Mouse (Mus musculus): ENCODE measurements around the gene Uba52.

The Uba52 gene

DNA sequence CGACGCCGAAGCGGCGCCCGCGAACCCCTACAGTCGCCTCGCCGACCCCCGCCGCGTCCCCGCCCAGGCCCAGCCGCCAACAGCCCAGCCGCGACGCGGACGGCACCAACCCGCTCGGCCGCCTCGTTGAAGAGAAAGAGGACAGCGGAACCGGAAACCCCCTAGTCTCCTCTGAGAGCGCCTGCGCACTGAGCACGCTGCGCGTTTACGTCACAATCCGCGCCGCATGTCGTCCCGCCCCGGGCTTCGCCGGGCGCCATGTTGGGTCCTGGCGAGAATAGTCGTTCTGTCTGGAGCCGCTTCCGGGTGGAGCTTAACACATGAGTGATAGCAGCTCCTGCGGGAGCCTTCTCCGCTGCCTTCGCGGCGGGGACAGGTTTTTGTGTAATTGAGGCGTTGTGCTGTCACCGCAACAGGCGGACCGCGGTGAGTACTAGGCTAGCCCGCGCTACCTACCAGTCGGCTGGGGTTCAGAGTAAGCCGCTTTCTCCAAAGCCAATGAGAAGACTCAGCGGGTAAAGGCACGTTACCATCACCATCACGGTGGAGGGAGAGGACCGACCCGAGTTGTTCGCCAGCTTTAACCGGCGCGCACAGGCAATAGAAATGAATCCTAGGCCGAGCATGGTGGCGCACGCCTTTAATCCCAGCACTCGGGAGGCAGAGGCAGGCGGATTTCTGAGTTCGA, at the start of gene Uba52:
Uba52 (minus strand) TSS at position 574 of the 688 bp plus-strand sequence.
- DNase-seq, result peak; percentile 98

DNA sequence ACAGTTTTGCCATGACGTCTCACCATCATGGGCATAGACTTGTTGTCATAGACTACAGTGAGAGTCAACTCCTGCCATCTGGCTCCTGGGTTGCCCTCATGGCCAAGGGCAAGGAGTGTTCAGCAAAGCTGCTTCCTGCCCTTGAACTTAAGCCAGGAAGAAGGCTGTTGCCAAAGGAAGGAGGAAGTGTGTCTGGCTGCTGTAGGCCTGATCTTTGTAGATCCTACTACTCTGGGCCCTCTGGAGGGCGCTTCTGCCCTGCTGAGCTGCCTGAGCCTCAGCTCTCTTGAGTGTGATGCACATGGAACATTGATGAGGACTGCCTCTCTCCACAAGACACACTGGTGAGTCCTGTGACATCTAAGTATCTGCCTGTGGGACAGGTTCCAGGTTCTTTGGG, 49.5 kb upstream of the Uba52 start:
- peak; percentile 85 for DNase-seq

DNA sequence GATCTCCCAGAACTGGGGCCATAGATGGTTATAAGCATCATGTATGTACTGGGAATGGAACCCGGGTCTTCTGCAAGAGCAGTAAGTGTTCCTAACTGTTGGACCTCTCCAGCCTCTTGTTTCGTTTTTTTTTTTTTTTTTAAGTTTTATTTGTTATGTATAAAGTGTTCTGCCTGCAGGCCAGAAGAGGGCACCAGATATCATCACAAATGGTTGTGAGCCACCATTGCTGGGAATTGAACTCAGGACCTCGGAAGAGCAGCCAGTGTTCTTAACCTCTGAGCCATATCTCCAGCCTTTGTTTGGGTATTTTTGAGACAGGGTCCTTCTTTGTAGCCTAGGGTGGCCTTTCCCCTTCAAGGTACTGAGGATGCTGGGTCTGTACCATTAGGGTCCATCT, 48.4 kb upstream of the Uba52 start:
- DNase-seq, result no peak

DNA sequence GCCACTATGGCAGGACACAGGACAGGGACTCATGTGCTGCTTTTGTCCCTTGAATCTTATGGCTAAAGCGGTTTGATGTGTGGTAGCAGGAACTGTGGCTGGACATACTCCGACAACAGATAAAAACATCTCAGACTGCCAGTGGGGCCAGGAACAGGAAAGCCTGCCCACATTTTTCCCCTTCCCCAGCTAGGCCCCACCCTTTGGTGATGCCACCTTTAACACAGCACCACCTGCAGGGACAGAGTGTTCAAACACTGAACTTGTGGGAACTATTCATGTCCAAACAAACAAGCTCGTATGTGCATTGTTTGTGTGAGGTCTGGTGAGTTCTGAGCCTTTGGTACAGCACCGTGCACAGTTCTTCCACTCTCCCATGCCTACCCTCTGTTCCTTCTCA, 47.7 kb upstream of the Uba52 start:
- DNase-seq, result peak; percentile 54

DNA sequence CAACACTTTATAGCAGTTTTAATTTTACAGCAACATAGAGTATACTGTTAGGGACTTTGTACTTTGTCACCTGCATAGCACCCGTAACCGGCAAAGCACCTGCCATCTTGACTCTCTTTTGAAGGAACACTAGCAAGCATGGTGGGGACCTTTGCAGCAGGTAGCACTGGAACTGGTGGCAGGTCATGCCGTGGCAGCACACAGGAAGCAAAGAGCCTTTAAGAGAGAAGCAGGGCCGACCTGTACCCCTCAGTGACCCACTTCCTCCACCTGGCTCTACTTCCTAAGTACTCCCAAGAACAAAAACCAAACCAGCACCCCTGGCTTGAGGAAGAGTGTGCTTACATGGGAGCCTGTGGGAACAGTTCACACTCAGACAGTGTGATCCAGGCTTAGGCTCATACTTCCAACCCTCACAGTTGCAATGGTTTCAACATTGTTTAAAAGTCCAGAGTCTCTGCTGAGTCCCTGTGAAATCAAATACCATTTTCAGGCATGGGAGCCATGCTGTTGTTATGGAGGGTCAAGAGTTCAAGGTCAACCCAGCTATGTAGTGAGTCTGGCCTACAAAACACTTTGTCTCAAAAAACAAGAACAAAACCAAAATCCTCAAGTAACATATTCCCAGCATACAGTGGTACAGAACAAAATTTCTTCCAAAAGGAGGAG, 44.6 kb upstream of the Uba52 start:
- DNase-seq, result no peak

DNA sequence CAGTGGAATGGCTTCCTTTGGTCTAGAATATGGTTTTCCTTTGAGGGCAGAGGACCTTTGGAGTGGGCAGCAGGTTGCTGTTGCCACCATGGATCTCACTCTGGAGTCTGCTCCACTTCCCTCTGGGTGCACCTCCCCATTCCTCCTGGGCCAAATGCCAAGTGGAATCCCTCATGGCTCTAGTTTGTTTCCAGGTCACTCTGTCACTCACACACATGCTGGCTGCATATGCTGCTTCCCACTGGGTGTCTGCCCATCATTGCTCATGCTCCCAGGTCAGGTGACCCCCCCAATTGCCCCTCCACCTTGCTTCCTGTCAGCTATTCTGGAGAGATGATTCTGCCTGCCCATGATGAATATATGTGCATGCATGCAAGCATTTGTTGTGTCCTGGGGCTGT, 43.1 kb upstream of the Uba52 start:
- peak; percentile 82 for DNase-seq

DNA sequence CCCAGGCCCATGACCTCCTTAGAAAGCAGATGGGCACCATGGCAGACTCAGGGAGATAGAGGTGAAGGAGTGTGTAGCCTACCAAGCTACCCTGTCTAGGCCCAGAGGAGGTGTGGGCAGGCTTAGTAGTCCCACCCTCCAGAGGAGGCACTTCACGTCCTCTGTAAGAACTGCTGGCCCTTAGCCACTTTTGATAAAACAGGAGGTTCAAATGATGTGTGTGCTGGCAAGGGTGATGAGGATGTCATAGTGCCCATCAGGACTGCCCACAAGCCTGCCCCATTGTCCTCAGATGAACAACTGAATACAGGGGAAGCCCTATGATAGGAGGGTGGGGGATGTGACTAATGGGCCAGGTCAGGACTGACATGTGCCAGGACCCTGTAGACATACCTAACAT, 42.2 kb upstream of the Uba52 start:
- no peak for DNase-seq

DNA sequence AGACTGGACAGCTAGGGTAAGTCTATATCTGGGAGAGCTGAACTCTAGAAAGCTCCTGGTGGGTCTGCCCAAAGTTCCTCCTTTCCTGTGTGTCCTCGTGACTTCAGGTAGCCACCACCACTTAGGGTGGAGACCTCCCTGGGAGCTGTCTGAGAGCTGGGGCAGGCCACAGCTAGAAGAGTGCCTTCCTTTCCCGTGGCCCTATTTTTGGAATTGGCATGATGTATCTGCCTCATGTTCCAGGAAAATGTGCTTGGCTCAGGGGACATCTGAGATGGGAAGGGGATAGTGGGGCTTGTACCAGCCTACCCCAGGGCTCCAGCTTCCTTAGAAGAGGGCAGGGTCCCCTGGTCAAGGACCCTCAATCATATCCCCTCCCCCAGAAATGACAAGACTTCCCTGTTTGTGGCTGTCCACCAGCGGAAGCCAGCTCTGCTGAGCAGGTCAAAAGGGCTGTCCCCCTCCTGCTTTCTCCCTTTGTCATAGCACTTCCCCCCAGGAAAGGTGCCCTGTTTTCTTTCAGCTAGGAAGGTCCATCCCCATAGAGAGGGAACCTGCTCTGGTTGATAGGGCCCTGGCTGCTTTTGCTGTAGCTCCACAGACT, 41.1 kb upstream of the Uba52 start:
- no peak for DNase-seq

DNA sequence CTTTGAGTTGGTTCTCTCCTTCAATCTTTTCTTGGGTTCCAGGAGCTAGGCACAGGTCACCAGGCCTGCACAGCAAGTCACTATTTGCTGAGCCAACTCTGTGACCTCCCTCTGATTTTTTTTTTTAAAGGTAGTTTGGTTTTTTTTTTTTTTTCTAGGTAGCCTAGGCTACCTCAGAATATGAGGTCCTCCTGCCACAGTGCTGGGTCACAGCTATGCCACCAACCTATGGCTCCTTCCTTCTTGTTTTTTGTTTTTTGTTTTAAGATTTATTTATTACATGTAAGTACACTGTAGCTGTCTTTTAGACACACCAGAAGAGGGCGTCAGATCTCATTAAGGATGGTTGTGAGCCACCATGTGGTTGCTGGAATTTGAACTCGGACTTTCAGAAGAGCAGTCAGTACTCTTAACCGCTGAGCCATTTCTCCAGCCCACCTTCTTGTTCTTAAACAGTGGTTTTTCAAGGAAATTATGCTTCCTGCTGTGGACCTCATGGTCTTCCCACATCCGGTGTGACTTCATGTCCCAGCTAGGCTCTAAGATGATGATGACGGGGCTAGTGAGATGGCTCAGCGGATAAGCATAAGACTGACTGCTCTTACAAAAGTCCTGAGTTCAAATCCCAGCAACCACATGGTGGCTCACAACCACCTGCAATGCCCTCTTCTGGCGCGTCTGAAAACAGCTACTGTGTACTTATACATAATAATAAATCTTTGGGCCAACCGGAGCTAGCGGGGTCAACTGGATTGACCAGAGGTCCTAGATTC, 39.0 kb upstream of the Uba52 start:
- DNase-seq, result no peak

DNA sequence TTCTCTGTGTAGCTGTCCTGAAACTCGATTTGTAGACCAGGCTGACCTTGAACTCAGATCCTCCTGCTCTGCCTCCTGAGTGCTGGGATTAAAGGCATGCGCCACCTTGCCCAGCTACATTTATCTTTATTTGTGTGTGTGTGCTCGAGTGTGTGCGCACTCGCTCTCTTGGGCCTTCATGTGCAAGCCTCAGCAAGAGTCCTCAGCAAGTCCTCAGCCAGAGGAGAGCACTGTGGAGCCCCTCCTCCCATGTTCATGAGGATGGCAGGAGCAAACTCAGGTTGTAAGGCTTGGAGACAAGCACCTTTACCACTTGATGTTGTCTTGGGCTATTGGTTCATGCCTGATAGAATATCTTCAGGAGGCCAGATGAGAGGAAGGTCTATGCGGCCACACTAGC, 37.2 kb upstream of the Uba52 start:
- DNase-seq, result no peak

DNA sequence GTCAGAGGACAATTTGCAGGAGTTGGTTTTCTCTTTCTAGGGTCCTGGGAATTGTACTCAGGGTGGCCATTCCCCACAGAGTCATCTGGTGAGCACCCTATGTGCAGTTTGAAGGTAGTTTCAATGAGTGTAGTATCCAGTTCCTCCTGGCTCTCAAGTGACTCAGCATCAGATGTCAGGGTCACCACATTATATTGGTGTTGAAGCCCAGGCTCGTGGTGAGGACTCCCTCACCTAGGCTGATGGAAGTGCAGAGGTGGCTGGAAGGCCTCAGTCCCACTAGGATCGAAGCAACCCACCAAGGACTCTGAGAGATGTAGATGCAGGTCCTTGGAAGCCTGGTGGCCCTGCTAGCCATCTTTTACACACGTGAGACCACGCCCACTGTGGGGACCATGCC, 35.8 kb upstream of the Uba52 start:
- no peak for DNase-seq

DNA sequence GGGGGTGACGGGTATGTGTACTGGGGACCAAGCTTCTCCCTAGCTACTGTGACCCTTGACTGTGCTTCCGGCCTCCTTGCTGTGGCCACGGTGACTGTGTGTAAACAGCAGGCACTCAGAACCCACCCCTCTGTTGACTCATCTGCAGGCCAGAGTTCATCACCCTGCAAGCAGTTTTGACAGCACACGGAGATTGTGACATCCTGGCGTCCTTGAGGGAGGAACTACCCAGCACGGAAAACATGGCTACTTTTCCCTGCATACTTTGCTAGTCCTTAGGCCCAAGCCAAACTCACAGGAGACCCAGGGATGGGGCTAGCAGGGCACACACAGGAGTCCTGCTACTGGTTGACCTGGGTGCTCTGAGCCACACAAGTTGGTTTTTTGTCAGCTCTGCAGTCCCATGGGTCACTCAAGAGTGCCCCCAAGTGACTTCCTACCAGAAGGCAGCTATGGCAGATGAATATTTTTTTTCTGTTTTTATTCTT, 33.6 kb upstream of the Uba52 start:
- peak; percentile 45 for DNase-seq

DNA sequence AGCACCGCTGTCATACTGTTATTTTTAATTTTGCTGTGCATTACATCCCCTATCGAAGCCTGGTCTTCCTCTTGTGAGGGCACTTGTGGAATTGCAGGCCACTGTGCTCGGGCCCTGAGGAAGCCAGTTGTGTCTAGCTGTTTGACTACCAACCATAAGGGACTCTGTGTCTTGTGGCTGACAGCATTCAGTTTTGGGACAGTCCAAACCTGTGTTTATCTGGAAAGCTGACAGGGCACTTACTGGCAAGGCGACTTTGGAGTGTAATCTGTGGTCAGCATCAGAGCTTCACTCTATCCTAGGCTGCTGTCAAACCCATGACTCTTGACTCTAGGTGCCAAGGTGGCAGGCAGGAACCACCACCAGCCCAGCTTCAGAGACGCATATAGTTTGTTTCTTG, 30.5 kb upstream of the Uba52 start:
- no peak for DNase-seq

DNA sequence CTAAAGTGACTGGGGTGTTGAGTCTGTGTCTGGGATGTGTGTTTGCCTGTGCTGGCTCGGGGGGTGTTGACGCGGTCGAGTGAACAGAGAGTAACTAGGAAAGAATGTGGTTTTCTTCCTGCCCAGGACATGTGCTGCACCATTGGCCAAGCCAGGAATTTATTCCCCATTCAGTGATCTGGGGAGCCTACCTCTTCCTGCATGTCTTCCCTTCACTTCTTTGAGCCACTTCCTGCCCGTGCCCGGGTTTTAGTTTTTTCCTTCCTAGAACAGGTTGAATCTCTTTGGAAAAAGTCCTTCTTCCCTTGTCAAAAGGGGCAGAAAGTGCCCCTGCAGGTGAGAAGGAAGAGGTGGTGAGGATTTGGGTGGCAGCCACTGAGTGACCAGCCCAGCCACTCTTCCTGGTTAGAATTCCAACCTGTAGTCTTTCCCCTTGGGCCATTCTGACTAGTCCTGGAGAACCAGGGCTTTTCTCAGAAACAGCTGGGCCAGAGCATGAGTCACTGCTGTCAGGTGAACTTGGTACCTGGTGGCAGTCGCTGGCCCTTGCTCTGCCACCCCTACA, 30.0 kb upstream of the Uba52 start:
- DNase-seq, result peak; percentile 63

DNA sequence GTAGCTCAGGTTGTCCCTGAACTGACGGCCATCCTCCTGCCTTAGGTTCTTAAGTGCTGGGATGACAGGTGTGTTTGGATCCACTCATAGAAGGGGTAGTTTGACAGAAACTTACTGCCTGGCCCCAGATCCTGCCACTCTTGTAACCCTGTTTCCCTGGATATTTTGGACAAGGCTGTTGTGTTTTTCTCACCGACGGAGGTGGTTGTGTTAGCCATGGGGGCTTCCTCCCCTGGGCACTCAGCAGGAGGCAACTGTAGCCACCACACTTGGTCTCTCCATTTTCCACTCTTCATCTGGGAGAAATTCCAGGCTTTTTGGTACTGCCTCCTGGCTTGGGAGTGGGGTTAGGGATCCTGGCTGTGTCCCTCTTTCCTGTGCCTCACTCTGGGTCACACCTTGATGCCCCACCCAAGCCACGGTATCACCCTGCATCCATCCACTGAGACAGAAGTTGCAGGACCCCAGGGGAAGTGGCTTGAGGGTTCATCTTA, 29.5 kb upstream of the Uba52 start:
- DNase-seq, result no peak

DNA sequence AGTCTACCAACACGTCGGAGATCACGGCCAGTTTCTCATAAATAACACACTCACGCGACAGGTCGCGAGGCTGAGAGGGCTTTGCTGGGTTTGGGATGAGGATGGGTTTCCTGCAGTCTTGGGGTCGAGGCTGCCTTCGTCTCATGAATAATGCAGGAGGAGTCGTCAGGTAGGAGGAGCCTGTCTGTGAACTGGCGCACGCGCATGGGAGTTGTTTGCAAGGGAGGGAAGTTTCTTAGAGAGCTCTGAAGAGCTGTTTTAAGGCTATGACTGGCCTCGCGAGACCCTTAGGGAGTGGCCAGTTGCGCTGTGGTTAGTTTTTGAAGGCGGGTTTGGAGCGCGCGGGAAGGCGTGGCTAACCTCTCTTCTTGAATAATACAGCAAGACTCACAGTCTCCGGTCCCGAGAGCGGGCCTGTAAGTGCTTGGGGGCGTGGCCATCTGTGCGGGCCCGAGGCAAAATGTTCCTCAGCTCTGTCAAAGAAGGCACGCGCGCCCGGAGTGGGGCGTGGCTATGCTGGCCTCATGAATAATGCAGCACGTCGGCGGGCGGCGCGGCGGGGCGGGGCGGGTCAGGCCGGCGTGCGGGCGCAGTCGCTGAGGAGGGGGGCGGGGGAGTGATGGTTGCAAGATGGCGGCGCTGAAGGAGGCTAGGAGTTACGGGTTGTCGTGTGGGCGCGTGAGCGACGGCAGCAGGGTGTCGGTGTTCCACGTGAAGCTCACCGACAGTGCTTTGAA, 28.6 kb upstream of the Uba52 start, which contains the start of gene Ell:
Ell (plus strand) TSS at position 381 of the 737 bp plus-strand sequence.
- peak; percentile 100 for DNase-seq

DNA sequence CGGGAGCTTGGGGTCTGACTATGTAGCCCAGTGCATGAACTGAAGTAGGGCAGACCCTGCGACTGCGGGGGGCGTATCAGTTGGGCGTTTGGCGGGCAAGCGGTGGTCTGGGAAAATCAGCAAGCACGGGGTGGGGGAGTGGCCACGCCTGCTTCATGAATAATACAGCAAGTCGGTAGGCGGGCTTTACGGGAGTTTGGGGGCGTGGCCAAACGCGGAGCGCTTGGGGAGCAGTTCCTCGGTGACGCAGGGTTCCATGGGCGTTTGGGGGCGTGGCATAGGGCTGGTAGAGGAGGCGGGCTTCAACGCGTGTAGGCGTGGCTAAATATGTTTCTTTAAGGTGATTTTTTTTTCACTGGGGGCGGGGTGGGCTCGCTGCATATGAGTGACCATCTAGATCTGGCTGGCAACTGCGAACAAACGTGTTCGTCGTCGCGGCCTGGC, 28.1 kb upstream of the Uba52 start:
- peak; percentile 100 for DNase-seq

DNA sequence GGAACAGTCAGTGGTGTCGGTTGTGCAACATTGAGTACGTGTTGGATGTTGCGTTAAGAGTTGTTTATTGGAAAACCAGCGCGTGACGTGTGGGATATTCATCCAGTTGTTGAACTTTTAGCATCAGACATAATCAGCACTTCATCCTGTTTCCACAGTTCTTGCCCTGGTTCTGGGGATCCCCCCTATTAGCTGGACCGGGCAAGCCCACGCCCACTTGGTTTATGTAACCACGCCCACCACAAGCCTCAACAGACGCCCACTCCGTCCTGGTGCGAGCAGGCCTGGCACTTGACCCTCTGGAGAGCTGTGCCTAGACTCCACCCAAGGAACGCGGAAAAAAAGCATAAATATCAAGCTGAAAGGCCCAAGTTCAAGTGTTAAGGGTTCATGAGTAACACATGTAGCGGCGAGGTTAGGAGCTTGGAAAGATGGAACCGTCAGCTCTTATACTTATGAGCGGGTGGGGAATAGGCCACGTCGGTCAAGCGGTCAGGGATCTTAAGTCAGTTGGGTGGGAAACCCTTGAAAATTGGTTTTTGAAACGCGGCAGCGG, 27.5 kb upstream of the Uba52 start:
- peak; percentile 80 for DNase-seq

DNA sequence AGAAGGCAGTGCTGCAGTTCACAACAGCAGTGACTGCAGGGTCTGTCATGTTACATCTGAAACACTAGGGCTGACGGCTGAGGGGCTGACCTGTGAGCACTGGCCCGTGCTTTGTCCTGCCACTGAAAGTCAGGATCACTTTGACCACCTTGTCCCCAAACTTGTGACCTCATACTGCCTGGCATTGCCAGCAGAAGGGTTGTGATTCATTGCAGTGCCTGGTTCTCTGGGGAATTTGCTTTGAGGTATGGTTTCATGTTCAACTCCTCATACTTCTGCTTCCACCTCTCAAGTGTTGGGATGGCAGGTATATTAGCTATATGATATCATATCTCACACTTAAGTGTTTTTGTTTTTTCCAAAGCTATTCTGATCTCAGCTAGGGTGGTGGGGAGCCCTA, 25.1 kb upstream of the Uba52 start:
- no peak for DNase-seq

DNA sequence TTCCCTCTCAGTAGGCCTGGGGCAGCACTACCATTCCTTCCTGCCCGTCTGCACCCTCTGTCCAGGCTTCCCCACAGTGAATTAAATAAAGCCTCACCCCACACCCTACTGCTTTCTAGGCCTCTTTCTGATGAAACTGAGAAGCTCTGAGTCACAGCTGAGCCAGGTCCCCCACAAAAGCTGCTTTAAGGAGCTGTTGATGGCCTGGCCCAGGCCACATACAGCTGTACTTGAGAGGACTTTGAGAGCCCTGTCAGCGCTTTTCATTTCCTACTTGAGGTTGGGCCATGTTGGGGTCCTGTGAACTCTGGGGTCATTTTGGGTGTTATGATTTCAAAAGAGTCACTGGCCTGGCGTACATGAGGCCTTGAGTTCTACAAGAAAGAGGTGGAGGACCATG, 24.6 kb upstream of the Uba52 start:
- no peak for DNase-seq

DNA sequence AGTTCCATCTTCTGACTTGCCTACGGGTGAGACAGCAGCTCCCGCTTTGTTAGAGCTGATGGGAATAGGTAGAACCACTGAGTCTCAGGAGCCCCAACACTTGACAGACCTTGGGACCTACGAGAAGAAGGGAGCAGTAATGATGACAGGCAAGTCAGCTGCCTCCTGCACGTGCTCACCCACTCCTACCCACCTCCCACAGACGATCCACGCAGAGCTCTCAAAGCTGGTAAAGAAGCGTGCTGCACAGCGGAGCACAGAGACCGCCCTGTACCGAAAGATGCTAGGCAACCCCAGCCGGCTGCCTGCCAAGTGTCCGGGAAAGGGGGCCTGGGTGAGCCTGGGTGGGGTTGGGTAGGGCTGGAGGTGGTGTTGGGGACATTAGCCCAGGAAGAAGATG, 23.7 kb upstream of the Uba52 start:
- DNase-seq, result no peak

DNA sequence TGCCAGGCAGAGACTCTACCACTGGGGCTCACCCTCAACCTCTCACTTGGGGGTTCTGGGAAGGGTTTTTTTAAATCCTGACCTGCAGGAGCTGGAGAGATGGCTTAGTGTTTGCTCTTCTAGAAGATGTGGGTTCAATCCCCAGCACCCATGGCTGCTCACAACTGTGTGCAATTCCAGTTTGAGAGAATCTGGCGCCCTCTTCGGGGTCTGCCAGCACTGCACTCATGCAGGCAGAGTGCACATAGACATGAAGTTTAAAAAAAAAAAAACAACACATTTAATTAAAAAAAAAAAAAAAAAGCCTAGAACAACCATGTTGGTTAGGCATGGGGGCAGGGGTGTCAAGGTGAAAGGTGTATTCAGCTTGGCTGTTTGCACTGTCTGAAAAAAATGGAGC, 19.7 kb upstream of the Uba52 start:
- DNase-seq, result peak; percentile 37
